Mouse (Mus musculus): Measurements from ENCODE around the gene Zswim7.

DNA sequence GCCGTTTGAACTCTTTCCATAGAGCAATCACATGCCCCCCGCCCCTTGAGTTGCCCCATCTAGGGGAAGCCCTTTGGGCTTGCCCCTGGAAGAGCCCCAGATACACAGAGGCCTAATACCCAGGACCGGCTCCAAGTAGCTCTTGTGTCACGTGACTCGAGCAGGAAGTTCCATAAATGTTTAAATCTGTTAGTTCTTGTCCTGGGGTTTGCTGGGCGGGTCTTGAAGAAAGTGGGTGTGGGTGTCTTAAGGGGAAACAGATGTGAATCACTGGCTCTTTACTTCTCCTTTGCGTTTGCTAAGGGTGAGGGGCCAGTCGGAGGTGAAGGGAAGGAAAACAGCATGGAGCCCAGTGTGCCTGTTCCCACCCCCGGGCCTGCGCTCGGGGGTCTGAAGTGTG is 30.1 kb downstream of the Zswim7 start:
- TF ChIP-seq GATA1 (IDR thresholded peaks at IDR 0.05; ENCODE audit: borderline replicate concordance, low read length) (no peak), FLI1 (IDR thresholded peaks at IDR 0.05; ENCODE audit: low read length) (no peak)
